Mouse (Mus musculus) brain, embryonic 14.5 days (tissue): Measurements from ENCODE around the gene Cdh8. TPM values are rescaled to one million over a fixed set of nuclear protein-coding genes. Genes with fewer than 3 reads are reported as not detected.
A peak's percentile ranks its signal among the peaks of the same experiment; 100 is the strongest.
"Not testable (repeated sequence)": the region's sequence is repeated elsewhere in the genome, so short reads cannot be mapped to it uniquely, and the experiment has no call there.

ENCODE experiments used
- DNase-seq: peaks from one replicate; pipeline ENCODE4 v3.0.0-alpha.2; 2011; ENCODE audit warnings: low read depth
- CTCF ChIP-seq: fragments of 200-500 bp; IDR thresholded peaks from 2 replicates; pipeline ENCODE4 v1.5.1; 2012; ENCODE audit warnings: inconsistent platforms, mild to moderate bottlenecking, moderate library complexity, borderline replicate concordance; ENCODE audit not compliant: insufficient read depth, insufficient read length; ENCODE audit errors: extremely low read depth
- POLR2A ChIP-seq: fragments of 200-500 bp; IDR thresholded peaks from 2 replicates; pipeline ENCODE4 v1.6.1; 2012; ENCODE audit warnings: mild to moderate bottlenecking, inconsistent platforms, borderline replicate concordance; ENCODE audit not compliant: poor library complexity, insufficient read depth, insufficient read length, severe bottlenecking; ENCODE audit errors: extremely low read depth
- polyA plus RNA-seq: library from polyadenylated mRNA; depleted of rRNA; stranded (reverse); fragments of >200 nt; gene quantifications from 2 replicates; pipeline ENCODE4 v1.2.3, GENCODE M21; 2012

Gene Cdh8
- polyA plus RNA-seq, 1 experiment, result 46.3 TPM

DNA sequence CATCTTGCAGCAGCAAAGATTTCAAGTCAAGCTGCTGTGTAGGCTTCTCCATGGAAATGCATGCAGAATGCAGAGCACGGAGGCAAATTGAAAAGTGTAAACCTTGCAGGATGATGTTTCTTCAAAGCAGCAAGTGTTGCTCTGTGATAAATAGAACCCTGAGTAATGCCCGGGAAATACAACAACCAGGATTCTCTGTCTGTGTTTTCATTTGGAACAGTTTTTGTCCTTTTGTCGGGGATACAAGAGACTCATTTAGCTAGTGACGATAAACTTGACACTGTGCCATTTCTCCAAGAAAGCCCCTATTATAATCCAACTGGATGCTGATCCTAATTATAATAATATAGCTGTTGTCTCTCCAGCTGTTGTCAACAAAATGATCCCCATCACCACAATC, 181.9 kb downstream of the Cdh8 start:
- TF ChIP-seq POLR2A (no peak), CTCF (no peak)
- peak; percentile 89 for DNase-seq

DNA sequence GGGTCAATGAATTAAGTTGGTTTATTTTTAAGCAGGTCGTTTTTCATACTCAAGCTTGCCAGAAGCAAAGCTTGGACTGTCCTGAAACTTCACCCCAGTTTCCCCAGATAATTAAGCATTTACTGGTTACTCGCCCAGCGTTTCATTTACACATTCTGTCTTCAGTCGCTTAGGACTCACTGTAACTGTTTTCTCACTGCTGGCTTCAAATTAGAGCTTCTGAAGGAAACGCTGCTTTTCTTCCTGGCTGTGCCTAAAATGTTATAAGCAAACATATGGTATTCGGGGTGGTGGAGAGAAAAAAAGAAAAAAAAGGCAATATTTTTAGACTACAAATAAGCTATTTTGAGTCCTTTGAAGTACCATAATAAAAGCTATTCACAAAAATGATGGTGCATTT, 192.6 kb downstream of the Cdh8 start:
- TF ChIP-seq CTCF, result no peak
- TF ChIP-seq POLR2A, result no peak
- peak; percentile 60 for DNase-seq

DNA sequence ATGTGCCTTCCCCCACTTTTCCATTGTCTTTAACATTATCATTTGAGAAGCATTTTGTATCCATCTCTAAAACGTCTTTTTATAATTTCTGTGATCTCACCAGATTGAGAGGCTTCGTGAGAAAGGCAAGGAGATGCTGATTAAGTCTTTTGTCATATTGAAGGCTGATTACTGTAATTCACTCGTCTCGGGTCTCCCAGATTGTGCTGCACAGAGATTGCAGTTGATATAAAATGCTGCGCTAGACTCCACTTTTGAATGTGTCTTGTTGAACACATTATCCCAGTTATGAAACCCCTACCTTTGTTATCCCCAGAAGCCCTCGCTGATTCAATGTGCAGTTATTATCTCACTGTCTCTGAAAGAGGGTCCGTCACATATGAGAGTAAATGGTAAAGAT, 211.1 kb downstream of the Cdh8 start:
- DNase-seq, result peak; percentile 64
- TF ChIP-seq POLR2A, result no peak

DNA sequence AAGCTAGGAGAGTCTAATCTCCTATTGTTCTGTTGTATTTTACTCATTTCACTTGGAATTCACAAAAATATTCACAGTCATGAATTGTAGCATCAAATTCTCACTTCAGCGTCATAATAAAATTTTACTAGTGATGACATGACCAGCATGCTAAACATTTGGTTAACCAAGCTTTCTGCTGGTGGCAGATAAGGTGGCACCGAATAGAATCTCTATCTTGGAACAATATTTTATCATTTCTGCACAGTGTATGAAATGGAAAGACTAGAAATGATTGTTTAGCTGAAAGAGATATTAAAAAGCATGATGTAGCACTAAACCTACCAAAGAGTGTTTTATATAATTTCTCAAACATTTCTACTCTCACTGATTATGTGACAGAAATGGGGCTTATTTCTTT, 225.6 kb downstream of the Cdh8 start:
- DNase-seq, result no peak
- TF ChIP-seq POLR2A, result no peak
- TF ChIP-seq CTCF, result no peak

DNA sequence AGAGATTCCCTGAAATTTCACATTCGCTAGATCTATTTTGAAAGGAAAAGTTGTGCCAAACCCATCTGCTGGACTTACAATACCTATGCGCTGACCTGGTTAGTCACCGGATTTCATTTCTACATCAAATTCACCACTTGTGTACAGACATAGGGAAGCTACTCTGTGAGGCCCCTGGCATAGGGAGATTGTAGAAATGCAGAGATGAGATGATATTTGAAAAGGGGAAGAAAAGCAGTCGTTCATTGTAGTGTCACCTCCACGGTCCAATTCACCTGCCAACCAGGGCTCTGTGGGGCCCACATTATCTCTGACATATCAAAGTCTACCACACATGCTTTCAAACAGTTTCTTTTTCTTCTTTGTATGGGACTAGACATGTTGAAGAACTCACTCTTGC, 229.4 kb downstream of the Cdh8 start:
- TF ChIP-seq CTCF (no peak), POLR2A (no peak)
- DNase-seq, result no peak

DNA sequence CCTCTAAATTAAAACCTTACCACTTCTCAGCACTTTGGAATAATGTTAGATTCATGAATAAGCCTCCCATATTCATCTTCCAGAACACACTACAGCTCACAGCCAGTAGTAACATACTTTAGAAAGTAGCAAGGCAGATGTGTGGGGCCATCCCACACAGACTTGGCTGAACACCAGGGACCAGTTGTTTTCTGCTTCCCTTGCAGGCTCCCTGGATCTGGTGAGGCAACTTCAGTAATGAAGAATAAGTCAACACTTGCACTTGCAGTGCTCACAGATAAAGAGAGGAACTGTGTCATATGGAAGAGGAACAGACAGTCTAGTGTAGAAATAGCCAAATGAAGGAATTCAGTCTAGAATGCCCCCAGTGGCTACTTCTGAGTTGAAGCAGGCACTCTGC, 232.1 kb downstream of the Cdh8 start:
- DNase-seq, result no peak
- TF ChIP-seq CTCF (no peak), POLR2A (no peak)

DNA sequence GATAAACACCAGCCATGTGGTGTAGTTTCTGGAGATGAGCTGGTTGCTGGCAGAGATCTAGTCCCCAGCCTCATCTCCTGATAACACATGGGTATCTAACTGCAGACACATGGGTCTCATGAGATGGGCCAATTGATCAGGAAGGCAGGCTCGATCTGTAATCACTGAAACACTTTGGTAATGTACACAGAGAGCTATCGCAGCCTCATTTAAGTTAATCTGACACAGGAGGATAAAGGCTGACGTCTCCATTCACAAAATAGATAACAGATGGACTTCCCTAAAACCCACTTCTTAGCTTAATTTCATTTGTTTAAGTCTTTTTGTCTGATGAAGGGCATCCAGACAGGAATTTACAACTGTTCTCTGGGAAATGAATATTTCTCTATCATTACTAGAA, 249.3 kb downstream of the Cdh8 start:
- peak; percentile 8 for DNase-seq
- no peak for TF ChIP-seq CTCF
- TF ChIP-seq POLR2A, result no peak

DNA sequence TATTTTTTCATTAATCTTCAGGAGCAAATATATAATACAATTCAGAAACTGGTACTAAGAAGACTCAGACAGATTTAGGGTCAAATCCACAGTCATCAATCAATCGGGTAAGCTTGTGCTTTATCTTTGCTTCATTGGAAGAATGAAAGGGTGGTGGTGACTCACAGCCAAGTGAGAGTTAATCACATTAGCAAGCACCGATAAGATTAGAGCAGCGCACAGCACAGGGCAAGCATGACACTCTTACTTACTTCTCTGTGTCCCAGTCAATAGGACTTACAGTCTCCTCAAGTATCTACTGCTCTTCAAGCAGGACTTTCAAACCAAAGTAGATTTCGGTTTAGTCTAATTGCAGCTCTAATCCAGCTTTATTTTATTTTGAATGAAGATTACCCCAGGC, 254.6 kb downstream of the Cdh8 start:
- DNase-seq, result peak; percentile 10
- no peak for TF ChIP-seq POLR2A
- no peak for TF ChIP-seq CTCF

DNA sequence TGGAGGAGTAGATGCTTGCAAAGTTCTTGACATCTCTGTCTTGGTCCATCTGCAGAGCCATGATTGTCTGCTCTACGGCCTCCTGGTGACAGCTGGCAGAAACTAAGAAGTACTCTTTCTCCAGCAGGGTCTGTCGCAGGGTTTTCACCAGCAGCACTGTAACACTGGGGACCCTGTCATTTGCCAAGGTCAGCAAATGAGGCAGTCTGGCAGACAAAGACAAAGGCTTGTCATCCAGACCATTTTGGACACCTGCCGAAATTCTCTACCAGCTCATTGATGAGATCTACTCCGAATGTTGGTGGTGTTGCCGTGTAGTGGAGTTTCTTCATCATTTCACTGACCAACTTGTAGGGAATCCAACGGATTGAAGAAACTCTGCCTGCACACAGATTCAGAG, 270.8 kb downstream of the Cdh8 start:
- TF ChIP-seq POLR2A, result no peak
- TF ChIP-seq CTCF, result no peak
- no peak for DNase-seq

DNA sequence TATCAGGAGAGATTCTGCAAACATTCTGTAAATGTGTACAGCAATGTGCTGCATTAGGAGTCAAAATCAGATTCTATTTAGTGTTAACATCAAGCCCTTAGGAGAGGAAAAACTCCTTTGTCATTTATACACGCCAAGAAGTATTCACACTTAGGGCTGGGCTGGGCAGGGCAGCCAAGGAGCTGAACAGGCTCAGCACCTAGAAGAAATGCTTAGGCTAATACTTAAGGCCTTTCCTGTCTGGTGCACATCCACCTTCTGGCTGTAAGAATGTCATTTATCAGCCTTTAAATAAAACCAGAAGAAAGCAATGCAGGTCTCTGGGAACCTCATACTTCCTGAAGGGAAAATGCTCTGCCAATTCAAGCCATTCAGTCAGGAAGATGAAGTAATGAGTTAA, 271.5 kb downstream of the Cdh8 start:
- DNase-seq, result not testable (repeated sequence)

DNA sequence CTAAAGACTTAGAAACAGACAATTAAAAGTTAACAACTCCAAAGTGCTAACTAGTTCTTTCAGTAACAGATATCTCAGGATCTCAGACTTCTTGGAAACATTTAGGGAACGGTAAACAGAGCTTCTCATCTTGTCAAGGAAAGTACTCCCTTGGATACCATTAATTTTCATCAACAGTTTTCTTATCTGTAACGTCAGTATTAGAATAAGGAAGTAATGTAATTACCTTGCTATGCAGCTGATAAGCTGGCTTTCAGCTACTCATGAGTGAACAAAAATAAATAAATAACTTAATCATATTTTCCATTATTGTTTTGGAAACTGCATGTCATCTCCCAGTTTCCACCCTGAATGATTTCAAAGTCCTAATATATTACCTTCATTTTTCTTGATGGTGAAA, 317.8 kb downstream of the Cdh8 start:
- no peak for DNase-seq
- TF ChIP-seq CTCF (no peak), POLR2A (no peak)

DNA sequence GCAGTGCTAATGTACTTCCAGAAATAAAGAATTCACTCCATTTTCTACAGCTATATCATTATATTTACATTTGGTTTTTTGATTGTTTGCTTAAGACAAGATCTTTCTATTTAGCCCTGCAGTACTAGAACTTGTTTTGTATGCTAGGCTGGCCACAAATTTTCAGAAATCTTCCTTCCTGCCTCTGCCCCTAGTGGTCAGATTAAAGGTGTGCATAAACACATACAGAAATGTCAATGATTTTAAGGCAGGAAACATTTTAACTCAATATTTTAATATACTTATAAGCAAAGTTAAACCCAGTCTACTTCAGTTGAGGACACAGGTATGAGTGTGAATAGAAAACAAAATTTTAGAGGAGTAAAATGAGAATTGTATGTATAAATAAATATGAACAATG, 364.9 kb downstream of the Cdh8 start:
- 0 out of 2 replicates have a peak, but pooled peaks have one; percentile 5 for TF ChIP-seq CTCF
- no peak for TF ChIP-seq POLR2A
- no peak for DNase-seq

DNA sequence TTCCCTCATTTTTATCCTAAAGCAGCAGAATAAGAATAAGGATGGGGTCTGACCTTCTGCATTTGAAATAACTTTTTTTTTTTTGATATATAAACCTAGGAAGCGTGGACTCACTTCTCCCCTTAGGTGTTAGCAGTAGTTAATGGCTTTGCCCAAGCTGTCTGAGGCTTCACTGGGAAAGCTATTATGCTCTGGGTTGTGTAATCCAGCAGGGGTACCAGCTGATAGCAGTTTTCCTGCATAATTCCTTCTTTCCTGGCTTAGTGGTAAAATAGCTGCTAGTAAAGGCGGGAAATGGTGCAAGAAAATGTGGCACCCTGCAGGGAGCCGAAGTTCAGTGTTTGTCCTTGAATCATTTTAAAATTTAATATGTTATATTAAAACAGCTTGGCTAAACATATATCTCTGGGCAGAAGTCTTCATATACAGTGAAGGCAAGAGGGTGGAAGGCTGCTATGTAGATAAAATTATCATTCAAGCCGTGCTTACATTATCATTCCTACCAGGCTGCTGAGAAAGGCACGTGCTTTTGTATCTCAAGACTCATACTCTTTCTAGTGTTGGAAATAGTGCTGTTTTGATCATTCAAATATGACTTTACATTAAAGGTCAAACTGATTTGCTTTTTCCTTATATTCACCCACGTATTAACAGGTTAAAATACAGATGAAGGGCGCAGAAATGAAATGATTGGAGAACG, 367.5 kb downstream of the Cdh8 start:
- DNase-seq, result peak; percentile 64
- TF ChIP-seq POLR2A (no peak), CTCF (no peak)
